Mouse (Mus musculus) limb, embryonic 11.5 days (tissue): ENCODE results near the gene Asb12. TPM values are rescaled to one million over a fixed set of nuclear protein-coding genes. Genes with fewer than 3 reads are reported as not detected.

Source experiments
- ATAC-seq: fragments of 200-750 bp; cut with Nextera tagmentation; 2 replicates; pipeline ENCODE4 v1.8.0; 2017; ENCODE audit warnings: low read depth; ENCODE audit not compliant: insufficient number of reproducible peaks, low FRiP score, low TSS enrichment
- DNase-seq: peaks from one replicate; pipeline ENCODE4 v3.0.0-alpha.2; 2015; ENCODE audit warnings: low spot score
- H3K27ac ChIP-seq: fragments of 300-500 bp; sonication (generic); replicated peaks from 2 replicates; pipeline ENCODE4 v1.5.1; 2014; ENCODE audit warnings: low read depth, mild to moderate bottlenecking, low read length
- H3K27me3 ChIP-seq: fragments of 300-500 bp; sonication (generic); 2 replicates; pipeline ENCODE4 v1.6.1; 2014; ENCODE audit warnings: mild to moderate bottlenecking, low read length, mixed read lengths; ENCODE audit not compliant: control insufficient read depth, insufficient read depth
- H3K36me3 ChIP-seq: fragments of 300-500 bp; sonication (generic); 2 replicates; pipeline ENCODE4 v1.6.1; 2014; ENCODE audit warnings: mild to moderate bottlenecking, low read length, moderate library complexity, mixed read lengths; ENCODE audit not compliant: control insufficient read depth, insufficient read depth
- H3K4me1 ChIP-seq: fragments of 300-500 bp; sonication (generic); 2 replicates; pipeline ENCODE4 v1.6.1; 2014; ENCODE audit warnings: low read length, mixed read lengths; ENCODE audit not compliant: control insufficient read depth, insufficient read depth
- H3K4me2 ChIP-seq: fragments of 300-500 bp; sonication (generic); 2 replicates; pipeline ENCODE4 v1.6.1; 2014; ENCODE audit warnings: low read depth, mild to moderate bottlenecking, moderate library complexity; ENCODE audit not compliant: severe bottlenecking
- H3K4me3 ChIP-seq: fragments of 300-500 bp; sonication (generic); 2 replicates; pipeline ENCODE4 v1.5.1; 2014; ENCODE audit warnings: low read depth, low read length
- H3K9ac ChIP-seq: fragments of 300-500 bp; sonication (generic); 2 replicates; pipeline ENCODE4 v1.6.1; 2014; ENCODE audit warnings: mild to moderate bottlenecking, low read length
- H3K9me3 ChIP-seq: fragments of 300-500 bp; sonication (generic); 2 replicates; pipeline ENCODE4 v1.6.1; 2016; ENCODE audit warnings: low read length; ENCODE audit not compliant: control insufficient read depth
- WGBS: fragments of 180-500 bp; shearing (Covaris S2); extraction: QIAGEN DNeasy Blood & Tissue Kit; methylation state at CpG from one replicate; pipeline ENCODE4 v1.1.7; 2014; 5-methylcytosine and 5-hydroxymethylcytosine counted together
- polyA plus RNA-seq: library from polyadenylated mRNA; unstranded; fragments of >200 nt; fragmentation: Nextera tagmentation; extraction: Ambion mirVana; gene quantifications from 2 replicates; pipeline ENCODE4 v1.2.1, GENCODE M21; 2014

The Asb12 gene
- polyA plus RNA-seq, 1 experiment from 2014 or later = not detected

DNA sequence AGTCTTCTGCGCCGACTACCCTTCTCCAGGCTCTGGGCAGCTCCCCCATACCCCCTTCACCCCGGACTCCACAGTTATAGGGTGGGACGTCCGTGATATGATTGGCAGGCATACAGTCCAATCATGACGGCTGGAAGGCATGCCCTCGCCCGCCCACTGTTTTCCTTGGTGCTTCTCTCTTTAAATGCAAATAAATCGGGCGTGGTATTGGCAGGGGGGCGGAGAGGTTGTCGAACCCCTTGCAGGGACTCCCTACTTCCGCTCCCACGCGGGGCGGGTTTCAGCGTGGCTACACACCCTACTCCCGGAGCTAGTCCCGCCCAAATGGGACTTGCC lies 113.0 kb downstream of the Asb12 start, which contains the start of gene Amer1:
Amer1 (minus strand) TSS at position 97 of the 336 bp plus-strand sequence.
- no peaks in the 10 kb centered on the region for H3K36me3 ChIP-seq
- no peaks in the 10 kb centered on the region for H3K9me3 ChIP-seq
- peak within 1 kb of the TSS; percentile 56 for H3K4me2 ChIP-seq
- ATAC-seq = peak; percentile 98
- H3K4me3 ChIP-seq = peak within 1 kb of the TSS; percentile 54
- H3K9ac ChIP-seq = peak within 1 kb of the TSS; percentile 52
- no peaks in the 10 kb centered on the region for H3K4me1 ChIP-seq
- WGBS = 19% methylated on average over 18 of the region's 19 CpGs
- DNase-seq = peak; percentile 88
- no peaks in the 10 kb centered on the region for H3K27me3 ChIP-seq
- H3K27ac ChIP-seq = no peak within 1 kb of the TSS; the same call in 1 of the 2 replicates

DNA sequence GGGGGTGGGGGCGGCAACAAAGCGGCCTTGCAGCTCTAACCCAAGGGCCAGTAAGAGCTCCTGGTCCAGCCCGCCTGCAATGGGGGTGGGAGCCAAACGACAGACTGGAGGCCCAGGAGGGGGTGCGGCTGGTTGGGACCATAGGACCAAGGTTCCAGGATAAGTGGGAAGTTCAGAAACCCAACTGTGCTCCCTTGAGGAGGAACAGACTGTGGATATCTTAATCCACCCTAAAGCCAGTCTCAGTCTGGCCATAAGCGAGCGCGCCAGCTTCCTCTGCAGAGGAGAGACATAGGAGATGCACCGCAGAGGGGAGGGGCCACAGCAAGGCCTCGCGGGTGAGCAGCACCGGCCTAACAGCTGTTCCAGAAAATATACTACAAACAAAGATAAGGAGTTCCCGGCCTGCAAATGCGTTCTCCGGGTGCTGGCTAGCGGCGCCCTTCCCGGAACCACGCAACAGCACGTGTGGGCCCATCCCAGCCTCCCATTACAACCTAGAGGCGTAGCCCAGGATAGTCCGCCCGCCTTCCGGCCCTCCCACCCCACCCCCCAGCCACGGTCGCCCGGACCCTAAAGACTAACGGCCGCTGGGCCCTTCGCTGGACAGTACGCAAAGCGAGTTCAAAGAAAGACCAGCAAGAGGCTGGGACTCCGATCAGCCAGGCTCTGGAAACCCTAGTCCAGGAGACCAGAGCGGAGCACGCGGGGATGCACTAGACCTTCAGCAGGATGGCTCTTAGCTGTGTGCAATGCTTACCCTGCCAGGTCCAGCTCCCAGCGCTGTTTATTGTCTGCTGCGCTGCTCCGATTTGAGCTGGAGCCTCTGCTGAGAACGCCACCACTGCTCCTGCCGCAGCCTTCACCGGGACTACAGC lies 113.7 kb downstream of the Asb12 start:
- peak; percentile 82 for ATAC-seq

DNA sequence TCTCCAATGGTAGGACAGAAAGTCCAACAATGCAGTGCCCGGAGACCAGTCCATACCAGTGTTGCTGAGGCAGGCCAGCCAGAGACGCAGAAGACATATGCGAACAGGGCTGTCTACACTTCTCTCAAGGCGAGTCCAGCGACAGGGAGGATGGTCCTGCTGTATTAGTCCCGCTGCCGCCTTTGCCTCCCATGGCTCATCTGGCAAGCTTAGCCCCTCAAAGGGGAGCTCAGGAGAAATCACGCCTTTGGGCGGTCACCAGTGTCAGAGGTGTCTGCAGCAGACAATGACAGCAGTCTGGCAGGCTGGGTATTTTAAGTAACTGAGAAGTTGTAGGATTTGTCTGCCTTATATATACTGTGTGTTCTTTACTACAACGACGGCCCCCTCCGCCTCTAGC lies 114.4 kb downstream of the Asb12 start:
- H3K9ac ChIP-seq = peak overlapping the region; percentile 52
- no peak for DNase-seq
- no peak for ATAC-seq

More for the DNA sequence above, 113.7 kb downstream of the Asb12 start:
- peak overlapping the region; percentile 56 for H3K4me2 ChIP-seq
- DNase-seq = peak; percentile 57
- H3K4me3 ChIP-seq = peak overlapping the region; percentile 54
- H3K27ac ChIP-seq = no peak overlapping the region; the same call in 1 of the 2 replicates
- no peaks in the 10 kb centered on the region for H3K4me1 ChIP-seq
- H3K27me3 ChIP-seq = no peaks in the 10 kb centered on the region
- 26% methylated on average over 38 of the region's 42 CpGs for WGBS
- H3K9ac ChIP-seq = peak overlapping the region; percentile 52
- H3K9me3 ChIP-seq = no peaks in the 10 kb centered on the region
- H3K36me3 ChIP-seq = no peaks in the 10 kb centered on the region

DNA sequence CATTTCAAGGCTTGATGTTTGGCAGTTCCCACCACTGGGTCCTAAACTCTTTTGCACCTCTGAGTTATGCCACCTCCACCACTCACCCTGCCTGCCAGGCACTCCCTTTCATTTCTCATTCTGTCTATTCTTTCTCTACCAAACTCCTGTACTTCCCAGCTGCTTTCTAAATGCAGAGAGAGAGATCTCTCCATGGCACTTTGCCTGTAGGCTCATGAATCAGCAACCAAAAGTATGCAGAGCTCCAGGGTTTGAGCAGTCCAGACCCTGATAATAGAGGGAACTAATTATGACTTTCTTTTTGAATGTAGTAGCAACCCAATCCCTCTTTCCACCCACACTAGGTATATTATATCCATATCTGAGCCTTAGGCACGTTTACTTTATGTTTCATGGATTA lies 115.5 kb downstream of the Asb12 start:
- whole genome bisulfite sequencing = 74% methylated on average over 1 of the region's 1 CpGs
- H3K4me2 ChIP-seq = no peak overlapping the region
- ATAC-seq (no peak), DNase-seq (no peak)
- H3K9ac ChIP-seq = no peak overlapping the region
- no peak overlapping the region for H3K27ac ChIP-seq
- H3K36me3 ChIP-seq = no peaks in the 10 kb centered on the region
- no peak overlapping the region for H3K4me3 ChIP-seq
- H3K4me1 ChIP-seq = no peaks in the 10 kb centered on the region
- no peaks in the 10 kb centered on the region for H3K9me3 ChIP-seq
- H3K27me3 ChIP-seq = no peaks in the 10 kb centered on the region

More for the DNA sequence above, 114.4 kb downstream of the Asb12 start:
- peak overlapping the region; percentile 54 for H3K4me3 ChIP-seq
- H3K27ac ChIP-seq = no peak overlapping the region
- no peaks in the 10 kb centered on the region for H3K27me3 ChIP-seq
- no peaks in the 10 kb centered on the region for H3K9me3 ChIP-seq
- 40% methylated on average over 12 of the region's 12 CpGs for WGBS
- no peaks in the 10 kb centered on the region for H3K4me1 ChIP-seq
- no peaks in the 10 kb centered on the region for H3K36me3 ChIP-seq
- H3K4me2 ChIP-seq = peak overlapping the region; percentile 56

GRCm38 (mm10) chrX:95441290-95441689 lies 116.5 kb downstream of the Asb12 start:
- DNase-seq (no peak), ATAC-seq (no peak)
- H3K27me3 ChIP-seq = no peaks in the 10 kb centered on the region
- no peak overlapping the region for H3K27ac ChIP-seq
- no peak overlapping the region for H3K4me2 ChIP-seq
- no peaks in the 10 kb centered on the region for H3K4me1 ChIP-seq
- no peaks in the 10 kb centered on the region for H3K36me3 ChIP-seq
- no peak overlapping the region for H3K9ac ChIP-seq
- no peaks in the 10 kb centered on the region for H3K9me3 ChIP-seq
- H3K4me3 ChIP-seq = no peak overlapping the region

DNA sequence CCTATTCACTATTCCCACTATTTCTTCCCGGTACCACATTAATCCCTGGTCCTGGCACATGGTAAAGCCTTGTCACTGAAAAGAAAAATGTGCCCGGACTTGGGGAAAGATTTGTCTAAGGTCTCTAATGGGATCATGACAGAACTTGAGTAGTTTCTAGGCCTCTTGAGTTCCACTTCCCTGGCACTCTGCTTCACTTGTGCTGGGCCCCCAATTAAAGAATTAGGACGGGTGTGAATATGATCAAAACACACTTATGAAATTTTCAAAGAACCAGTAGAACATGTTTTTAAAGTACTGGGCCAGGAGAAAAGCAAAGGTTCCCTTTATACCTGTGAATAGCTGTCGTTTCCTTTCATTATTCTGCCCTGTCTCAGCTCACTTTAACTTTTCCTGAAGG lies 119.3 kb downstream of the Asb12 start:
- no peak overlapping the region for H3K27ac ChIP-seq
- H3K4me3 ChIP-seq = no peak overlapping the region
- no peaks in the 10 kb centered on the region for H3K27me3 ChIP-seq
- DNase-seq = no peak
- no peaks in the 10 kb centered on the region for H3K9me3 ChIP-seq
- 82% methylated on average over 4 of the region's 4 CpGs for WGBS
- no peaks in the 10 kb centered on the region for H3K4me1 ChIP-seq
- H3K36me3 ChIP-seq = no peaks in the 10 kb centered on the region
- H3K9ac ChIP-seq = no peak overlapping the region
- H3K4me2 ChIP-seq = no peak overlapping the region
- ATAC-seq = no peak

GRCm38 (mm10) chrX:95437236-95437635 lies 120.6 kb downstream of the Asb12 start:
- no peak for ATAC-seq
- no peak for DNase-seq
- H3K9me3 ChIP-seq = no peaks in the 10 kb centered on the region
- 88% methylated on average over 1 of the region's 1 CpGs for WGBS
- H3K4me2 ChIP-seq = no peak overlapping the region
- H3K9ac ChIP-seq = no peak overlapping the region
- no peak overlapping the region for H3K27ac ChIP-seq
- no peaks in the 10 kb centered on the region for H3K36me3 ChIP-seq
- H3K4me3 ChIP-seq = no peak overlapping the region
- H3K27me3 ChIP-seq = no peaks in the 10 kb centered on the region
- no peaks in the 10 kb centered on the region for H3K4me1 ChIP-seq
